Mouse (Mus musculus) lung, postnatal 14 days (tissue): ENCODE data around the gene Ap2a1.
"Not testable (repeated sequence)": the region's sequence is repeated elsewhere in the genome, so short reads cannot be mapped to it uniquely, and the experiment has no call there.

ENCODE experiments used
- DNase-seq: peaks from one replicate; pipeline ENCODE4 v3.0.0; 2021

The Ap2a1 gene

DNA sequence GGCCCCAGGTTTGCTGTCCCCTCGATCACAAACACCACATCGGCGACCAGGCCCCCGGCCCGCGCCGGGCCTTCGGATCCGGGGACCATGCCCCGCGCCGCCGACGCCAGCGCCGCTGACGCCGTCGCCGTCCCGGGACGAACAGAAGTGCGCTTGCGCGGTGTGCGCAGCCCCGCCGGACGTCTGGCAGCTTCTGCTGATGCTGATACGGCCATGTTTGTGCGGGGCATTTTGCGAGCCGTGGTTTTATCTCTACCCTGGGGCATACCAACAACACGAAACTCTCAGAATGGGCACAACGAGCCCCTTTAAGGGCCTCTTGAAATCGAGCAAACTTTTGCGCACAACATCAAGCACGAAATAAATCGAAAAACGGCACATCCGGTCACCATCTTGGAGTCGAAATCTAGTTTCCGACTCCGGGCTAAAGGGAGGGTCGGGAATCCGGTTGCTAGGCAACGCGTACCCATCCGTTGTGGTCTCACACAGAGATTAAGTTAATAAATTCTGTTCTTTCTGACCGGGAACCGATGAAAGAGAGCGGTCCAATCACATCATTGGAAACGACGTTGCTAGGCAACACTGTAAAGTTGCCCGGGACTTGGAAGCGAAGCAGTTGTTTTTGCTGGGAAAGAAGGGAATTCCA is 36.9 kb downstream of the Ap2a1 start, which contains the start of gene Med25:
Gene Med25 (minus strand): TSS at position 437 of the 646 bp plus-strand sequence.
- DNase-seq, result peak; percentile 92

GRCm38 (mm10) chr7:44891611-44892010 is 37.7 kb downstream of the Ap2a1 start:
- DNase-seq, result no peak

DNA sequence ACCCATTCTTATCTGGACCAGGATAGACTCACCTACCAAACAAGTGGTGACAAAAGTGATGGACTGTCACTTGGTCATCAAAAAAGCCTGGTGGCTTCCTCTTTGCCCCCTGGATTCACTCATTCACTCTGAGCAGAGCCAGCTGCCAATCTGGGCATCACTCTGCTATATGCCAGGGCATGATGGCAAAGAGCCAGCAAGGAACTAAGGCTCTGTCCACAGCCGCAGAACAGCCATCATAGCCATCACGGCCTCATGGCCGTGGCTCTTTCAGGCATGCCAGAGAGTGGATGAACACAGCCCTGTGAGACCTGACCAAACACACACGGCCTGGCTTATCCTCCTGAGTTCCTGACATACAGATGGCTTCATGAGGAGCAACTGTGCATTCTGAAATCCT is 38.6 kb downstream of the Ap2a1 start:
- no peak for DNase-seq

- no peak for DNase-seq
These were observed 39.1 kb downstream of the Ap2a1 start for GRCm38 (mm10) chr7:44890180-44890579.

- no peak for DNase-seq
These were observed 40.8 kb downstream of the Ap2a1 start for GRCm38 (mm10) chr7:44888256-44889105.

DNA sequence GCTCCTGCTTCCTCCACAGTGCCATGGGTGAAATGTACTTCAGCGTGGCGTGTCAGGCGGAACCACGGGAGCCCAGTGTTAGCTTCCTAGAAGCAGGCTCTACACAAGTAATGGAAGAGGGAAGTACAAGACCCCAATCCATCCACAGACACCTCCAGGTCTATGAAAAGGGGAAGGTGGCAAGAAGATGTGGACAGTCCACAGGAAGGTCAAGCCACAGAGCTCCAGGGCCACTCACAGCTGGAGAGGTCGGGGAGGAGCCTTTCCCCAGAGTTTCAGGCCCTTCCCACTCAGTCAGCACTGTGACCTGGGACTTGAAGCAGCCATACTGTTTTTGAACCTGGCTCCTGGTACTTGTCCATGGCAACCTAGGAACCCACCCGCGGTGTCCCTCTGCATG is 42.3 kb downstream of the Ap2a1 start:
- DNase-seq, result no peak

DNA sequence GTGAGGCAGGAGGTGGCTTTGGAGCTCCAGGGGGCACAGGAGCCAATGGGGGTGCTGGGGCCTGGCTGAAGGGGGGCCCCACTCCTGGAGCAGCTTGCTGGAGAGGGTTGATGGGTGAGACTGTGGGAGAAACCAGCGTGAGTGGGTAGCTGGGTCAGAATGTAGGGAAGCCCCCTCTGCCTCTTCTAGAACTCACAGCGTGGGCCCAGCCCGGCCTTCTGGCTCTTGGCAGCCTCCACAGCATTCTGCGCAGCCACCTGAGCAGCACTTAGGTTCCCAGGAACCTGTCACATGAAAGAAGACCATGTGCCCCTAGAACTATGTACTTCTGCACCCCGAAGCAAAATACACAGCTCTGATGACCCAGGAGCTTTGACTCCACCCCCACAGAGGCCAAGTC is 44.7 kb downstream of the Ap2a1 start:
- DNase-seq, result no peak

DNA sequence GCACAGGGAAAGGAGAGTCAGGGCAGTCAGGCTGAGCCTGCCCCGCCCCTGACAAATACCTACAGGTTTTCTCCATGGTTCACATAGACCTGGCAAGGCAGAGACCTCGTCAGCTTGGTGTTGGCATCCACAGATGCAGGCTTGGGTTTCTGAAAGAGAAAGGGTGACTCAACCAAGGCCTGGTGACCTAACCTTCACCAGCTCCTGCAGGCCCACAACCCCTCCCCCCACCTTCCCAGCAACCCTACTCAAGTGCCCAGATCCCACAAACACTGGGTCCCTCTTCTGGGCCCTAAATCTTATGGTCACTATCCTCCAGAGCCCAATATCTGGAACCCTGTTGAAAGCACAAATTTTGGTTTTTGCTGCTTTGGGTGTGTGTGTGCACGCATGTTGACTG is 46.3 kb downstream of the Ap2a1 start:
- DNase-seq, result no peak

DNA sequence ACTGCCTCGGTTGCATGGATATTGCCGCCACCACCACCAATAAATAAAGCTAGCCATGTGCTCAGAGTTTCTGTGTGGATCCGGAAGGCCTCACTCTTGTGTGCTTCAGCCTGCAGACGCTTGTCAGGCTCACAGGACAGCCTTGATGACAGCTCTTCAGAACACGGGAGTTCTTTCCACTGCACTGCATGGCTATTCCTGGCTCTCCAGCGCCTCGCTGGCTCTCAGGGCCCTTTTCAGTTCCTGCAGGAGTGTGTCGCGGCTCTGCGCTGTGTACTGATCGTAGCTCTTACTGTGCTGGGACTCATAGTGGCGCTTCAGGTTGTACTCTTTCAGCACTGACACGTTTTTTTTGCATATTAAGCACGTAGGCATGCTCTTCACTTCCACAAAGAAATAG is 51.5 kb downstream of the Ap2a1 start:
- no peak for DNase-seq

DNA sequence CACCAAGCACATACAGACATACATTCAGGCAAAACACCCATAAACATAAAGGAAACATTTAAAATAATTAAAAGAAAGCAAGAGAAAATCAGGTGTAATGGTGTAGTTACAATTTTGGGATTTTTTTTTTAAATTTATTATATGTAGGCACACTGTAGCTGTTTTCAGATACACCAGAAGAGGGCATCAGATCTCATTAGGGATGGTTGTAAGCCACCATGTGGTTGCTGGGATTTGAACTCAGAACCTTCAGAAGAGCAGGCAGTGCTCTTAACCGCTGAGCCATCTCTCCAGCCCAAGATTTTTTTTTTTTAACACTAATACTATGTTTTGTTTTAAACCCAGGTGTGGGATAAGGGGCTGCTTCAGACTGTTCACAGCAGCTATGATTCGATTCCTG is 57.5 kb downstream of the Ap2a1 start:
- not testable (repeated sequence) for DNase-seq

DNA sequence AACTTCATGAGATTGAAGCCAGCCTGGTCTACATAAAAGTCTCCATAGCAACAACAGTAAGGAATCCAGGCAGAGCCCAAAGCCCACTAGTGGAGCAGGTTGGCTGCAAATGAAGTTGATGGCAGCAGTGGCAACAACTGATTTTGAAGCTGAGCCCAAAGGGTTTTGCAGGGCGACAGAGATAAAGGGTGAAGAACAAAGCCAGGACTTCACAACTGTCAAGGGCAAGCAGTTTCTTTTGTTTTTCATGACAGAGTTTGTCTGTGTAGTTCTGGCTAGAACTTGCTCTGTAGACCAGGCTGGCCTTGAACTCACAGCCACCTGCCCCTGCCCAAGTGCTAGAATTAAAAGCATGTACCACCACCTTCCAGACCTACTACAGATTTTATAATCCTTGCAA is 58.1 kb downstream of the Ap2a1 start:
- DNase-seq, result no peak

- DNase-seq, result no peak
These were observed 58.7 kb downstream of the Ap2a1 start for GRCm38 (mm10) chr7:44870614-44871013.

DNA sequence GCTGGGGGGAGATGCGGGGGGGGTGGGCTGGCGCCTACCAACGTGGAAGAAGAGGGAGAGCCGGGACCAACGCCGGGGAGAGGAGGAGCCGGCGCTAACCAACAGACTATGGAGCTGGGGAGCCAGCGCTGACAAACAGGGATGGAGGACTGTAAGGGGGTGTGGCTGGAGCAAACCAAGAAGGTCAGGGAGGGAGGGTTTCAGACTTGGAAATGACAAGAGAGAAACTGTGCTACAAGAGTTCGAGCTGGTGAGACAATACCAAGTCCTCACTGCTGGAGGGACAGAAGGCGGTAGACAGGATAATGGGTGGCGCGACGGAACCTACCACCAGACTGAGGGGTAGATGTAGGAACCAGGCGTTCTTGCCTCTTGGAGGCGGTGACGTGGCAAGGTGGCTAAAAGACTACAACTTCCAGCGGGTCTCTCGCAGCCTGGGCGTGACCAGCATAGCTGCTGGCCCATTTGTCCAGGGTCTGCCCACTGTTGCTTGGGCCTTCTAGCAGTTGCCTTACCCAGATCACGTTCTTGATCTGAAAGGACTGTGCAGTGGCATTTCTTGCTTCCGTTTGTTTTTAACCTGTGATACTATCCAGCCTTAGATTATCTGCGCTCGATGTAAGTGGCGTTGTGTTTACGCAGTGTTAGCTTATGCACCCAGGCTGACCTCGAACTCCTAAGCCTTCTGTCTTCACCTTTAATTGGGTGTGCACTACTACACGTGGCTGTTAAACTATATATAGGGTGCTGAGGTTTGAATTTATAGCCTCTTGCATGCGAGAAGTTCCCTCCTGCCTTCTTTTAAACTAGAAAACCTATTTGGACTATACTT is 59.4 kb downstream of the Ap2a1 start, which contains the start of gene Ptov1:
Gene Ptov1 (minus strand): TSS at position 92 of the 832 bp plus-strand sequence.
- DNase-seq, result peak; percentile 89

DNA sequence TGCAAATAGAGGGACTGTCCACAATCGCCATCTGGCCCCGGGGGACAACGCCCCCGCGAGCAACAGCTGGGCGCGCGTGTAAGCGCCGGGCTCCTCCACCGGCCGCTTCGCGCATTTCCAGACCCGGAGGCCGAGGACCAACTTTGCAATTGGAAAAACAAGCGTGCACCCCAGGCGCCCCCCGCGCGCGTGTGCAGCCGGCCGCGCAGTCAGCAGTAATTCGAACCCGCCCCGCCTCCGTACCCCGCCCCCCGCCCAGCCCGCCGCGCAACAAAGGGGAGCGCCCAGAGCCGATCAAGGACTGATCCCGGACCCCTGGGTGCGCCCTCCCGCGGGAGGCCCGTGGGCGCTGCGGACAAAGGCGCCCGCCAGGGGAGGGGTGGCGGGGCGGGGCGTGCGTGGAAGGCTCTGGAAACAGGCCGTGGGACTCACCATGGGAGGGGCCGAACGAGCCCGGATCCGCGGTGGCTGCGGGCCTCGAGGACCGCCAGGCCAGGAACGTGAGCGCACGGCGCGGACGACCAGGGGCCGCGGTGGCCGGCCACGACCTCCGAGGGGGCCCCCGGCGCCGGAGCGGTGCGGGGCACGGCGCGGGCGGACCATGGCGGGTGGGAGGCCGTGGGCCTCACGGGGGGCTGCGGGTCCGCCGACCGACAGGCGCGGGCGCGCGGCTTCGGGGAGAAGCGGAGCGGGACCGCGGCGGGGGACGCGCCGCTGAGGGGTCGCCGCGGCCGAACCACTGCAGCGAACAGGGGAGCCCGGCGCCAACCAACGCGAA is 60.2 kb downstream of the Ap2a1 start:
- peak; percentile 72 for DNase-seq

- peak; percentile 63 for DNase-seq
These were observed 60.8 kb downstream of the Ap2a1 start for GRCm38 (mm10) chr7:44868465-44868864.

- DNase-seq, result no peak
These were observed 61.5 kb downstream of the Ap2a1 start for GRCm38 (mm10) chr7:44867802-44868201.

GRCm38 (mm10) chr7:44867010-44867702 is 62.1 kb downstream of the Ap2a1 start:
- no peak for DNase-seq

GRCm38 (mm10) chr7:44866276-44867009 is 62.9 kb downstream of the Ap2a1 start:
- peak; percentile 66 for DNase-seq

- peak; percentile 37 for DNase-seq
These were observed 64.4 kb downstream of the Ap2a1 start for GRCm38 (mm10) chr7:44864595-44865542.

- no peak for DNase-seq
These were observed 65.3 kb downstream of the Ap2a1 start for GRCm38 (mm10) chr7:44863982-44864494.
